Mouse (Mus musculus): Measurements from ENCODE around the gene Grid1.

Grid1 gene

GRCm38 (mm10) chr14:34921265-34921664 is 101.4 kb downstream of the Grid1 start:
- DNase-seq: no peak

DNA sequence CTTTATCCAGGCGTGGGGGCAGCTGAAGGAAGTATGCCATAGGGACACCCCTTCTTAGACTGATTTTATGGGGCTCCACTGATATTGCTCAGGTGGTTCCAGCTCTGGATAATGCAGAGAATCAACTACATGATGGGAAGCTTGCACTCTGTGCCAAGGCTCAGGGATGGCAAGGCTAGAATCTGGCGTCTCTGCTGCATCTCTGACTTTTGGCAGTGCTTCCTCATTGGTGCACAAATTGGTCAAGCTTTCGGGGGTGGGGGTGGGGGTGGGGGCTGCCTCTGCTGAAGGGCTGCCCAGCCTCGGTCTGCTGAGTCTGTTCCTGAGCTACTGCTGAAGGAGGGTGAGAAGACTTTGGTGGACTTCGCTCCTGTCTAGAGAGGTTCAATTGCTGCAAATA is 105.1 kb downstream of the Grid1 start:
- no peak for DNase-seq

DNA sequence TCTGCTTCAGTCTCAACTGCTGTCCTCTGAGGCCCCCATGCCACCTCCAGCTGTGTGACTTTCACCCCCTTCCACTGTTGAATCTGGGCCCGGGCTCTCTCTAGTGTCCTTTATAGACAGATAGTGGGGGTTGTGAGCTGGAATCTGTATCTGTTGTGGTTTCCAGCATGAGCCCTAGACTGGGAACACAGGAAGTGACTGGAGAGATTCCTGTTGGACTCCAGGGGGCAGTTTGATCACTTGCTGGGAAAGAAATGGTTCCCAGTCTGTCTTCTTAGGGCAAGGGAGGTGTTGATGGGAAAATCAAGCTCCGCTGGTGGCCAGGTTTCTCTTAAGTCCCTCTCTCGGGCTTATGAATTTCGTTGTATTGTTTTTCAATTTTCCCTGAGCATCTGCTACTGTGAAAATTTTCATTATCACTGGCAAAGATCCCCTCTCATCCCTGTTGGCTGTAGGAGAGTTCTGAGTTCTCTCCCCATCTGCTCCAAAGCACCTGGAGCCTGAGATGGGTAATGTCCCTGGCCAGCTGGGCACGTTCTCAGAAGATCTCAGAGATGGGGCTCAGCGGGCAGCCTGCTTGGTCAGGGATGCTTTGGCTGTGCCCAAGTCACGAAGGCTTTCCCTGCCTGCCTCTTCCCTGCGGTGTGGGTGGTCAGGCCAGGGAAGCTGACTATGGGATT is 110.3 kb downstream of the Grid1 start:
- DNase-seq: peak; percentile 19 to 33

DNA sequence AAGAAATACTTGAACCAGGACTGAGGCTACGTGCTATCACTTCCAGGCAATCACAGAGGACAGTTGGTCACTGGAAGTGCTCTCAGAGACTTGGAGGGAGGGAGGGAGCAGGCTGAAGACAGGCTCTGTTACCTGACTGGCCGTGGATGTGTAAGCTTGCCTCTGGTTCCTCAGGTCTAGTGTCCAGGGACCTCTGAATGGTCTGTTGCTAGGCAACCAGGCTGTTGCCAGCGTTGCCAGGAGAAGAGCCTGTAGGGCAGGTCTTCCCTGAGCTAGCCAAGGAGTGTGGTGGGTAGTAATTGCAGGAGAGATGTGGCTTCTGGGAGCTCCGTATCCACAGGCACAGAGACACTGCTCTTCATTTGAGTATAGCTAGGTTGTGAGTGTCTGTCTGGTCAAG is 113.3 kb downstream of the Grid1 start:
- DNase-seq: no peak

DNA sequence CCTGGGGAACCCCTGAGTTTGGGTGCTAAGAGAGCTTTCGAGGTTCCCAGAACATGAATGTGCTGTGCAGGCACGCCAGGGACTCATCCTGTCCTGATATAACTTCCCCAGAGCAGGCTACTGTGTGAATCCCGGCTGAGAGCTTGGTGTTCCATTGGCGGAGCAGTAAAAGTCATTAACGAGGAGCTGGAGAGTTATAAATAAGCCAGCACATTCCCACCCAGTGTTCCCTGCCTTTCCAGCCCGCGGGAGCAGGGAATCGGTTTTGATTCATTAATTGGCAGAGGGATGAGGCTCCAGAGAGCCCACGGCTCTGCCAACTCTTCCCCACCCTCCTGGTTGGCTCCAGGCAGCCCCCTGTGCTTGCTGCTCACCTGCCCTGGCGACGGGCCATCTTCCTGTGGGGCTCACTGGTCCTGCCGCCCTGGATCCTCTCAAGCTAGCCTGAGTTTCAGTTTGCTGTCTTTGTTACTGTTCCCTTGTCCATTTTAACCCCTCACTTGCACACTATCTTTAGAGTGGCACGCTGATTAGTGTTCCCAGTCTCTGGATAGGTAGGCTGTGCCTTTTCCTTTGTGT is 116.4 kb downstream of the Grid1 start:
- DNase-seq: peak; percentile 21 to 30

- DNase-seq: no peak
These were observed 124.6 kb downstream of the Grid1 start for GRCm38 (mm10) chr14:34944390-34944979.

GRCm38 (mm10) chr14:34945471-34946313 is 125.8 kb downstream of the Grid1 start:
- no peak for DNase-seq

DNA sequence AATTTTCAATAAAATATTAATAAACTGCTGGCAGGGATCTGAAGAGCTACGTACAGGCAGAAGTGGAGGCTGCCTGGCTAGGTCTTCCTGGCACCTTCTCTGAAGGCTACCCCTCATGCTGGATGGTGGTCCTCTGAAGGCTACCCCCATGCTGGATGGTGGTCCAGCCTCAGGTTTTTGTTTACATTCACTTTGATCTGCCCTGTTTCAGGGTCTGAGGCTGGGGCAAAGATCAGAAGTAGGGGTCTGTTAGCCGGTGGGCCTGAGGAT is 126.3 kb downstream of the Grid1 start:
- no peak for DNase-seq

DNA sequence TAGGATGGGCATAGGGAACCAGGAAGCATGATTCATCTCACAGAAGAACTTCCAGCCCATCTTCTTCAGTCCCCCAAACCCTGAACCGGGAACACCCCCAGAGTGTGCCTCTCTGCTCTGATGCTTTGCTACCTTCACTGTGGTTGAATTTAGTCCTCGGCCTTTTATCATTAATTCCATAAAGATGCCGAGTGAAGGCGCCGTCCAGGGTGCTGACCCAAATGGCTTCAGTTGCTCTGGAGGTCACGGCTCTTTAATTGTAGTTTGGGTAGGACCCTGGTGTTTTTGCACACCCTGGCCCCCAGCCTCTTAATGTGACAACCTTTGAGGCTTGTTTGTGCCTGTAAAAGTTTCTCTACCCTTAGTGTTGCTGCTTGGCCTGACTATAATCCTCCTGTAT is 128.3 kb downstream of the Grid1 start:
- no peak for DNase-seq

DNA sequence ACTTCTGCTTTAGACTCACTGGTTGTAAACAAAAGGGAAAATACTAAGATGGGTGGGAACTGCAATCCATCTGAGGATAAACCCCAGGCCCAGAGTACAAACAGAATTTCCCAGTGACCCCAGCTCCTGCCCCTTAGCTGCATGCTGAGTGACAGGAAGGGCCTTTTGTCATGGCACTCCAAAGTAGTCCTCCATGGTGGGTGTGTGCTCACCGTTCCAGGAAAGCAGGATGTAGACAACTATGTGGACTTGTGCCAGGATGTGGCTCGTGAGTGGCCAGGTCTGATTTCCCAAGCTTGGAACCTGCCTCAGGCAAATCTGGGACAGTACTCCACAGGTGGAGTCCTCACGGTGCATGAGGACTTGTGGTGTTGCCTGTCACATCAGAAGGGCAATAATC is 132.4 kb downstream of the Grid1 start:
- DNase-seq: no peak

GRCm38 (mm10) chr14:34953566-34953965 is 133.7 kb downstream of the Grid1 start:
- DNase-seq: peak in 1 of 2 experiments; percentile 15

- no peak for DNase-seq
These were observed 135.8 kb downstream of the Grid1 start for GRCm38 (mm10) chr14:34955689-34956088.

DNA sequence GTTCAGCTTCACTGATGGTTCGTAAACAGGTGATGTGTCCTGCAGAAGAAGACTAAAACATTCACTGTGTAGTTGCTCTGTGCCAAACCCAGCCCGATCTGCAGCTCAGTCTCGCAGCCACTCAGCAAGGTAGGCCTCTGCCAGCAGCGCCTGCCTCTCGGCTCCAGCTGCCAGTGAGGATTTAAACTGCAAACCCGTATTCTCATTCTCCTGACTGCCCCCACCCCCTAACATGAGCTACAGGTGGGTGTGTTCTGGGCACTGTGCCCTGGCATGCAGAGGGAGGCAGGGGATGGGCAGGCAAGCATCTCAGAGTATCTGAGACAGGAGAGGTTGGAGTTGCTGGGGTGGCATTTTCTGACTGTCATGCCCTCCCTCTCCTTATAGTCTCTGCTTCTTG is 140.3 kb downstream of the Grid1 start:
- DNase-seq: no peak

GRCm38 (mm10) chr14:34963616-34964168 is 143.8 kb downstream of the Grid1 start:
- DNase-seq: no peak

DNA sequence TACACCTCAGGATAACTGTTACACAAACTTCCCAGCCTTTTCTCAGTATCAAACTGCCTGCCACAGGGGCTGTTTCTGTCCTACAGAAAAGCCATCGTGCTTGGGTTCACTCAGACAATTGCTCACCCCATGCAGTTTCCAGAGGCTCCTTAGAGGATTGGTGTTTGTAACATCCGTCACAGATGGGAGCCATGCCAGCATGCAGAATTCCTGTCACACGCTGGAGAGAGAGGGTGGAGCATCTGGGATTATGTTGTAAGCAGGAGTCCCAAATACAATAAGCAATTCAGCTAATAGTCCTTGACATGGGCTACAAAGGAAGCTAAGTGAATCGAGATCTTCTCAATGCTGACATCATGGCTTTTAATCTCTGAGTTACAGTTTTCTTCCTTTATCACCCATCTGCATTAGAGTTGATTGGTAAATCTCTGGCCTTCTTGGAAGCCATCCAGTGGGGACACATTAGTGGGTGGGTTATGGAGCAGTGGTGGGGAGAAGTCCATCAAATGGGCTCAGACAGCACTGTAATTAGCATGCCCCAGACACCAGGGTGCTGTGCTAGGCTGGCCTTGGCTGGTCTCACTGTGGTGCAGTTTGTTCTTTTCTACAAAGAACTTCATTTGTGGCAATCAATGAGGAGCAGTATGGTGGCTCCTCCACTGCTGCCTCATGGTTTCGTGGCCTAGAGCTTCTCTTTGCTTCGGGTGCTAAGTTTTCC is 149.4 kb downstream of the Grid1 start:
- no peak for DNase-seq

- DNase-seq: no peak
These were observed 153.0 kb downstream of the Grid1 start for GRCm38 (mm10) chr14:34972930-34973329.

- no peak for DNase-seq
These were observed 160.8 kb downstream of the Grid1 start for GRCm38 (mm10) chr14:34980756-34981155.

- peak; percentile 18 to 30 for DNase-seq
These were observed 169.2 kb downstream of the Grid1 start for GRCm38 (mm10) chr14:34989131-34989530.

GRCm38 (mm10) chr14:35006736-35007135 is 186.8 kb downstream of the Grid1 start:
- no peak for DNase-seq

- no peak for DNase-seq
These were observed 188.8 kb downstream of the Grid1 start for GRCm38 (mm10) chr14:35008674-35009073.

DNA sequence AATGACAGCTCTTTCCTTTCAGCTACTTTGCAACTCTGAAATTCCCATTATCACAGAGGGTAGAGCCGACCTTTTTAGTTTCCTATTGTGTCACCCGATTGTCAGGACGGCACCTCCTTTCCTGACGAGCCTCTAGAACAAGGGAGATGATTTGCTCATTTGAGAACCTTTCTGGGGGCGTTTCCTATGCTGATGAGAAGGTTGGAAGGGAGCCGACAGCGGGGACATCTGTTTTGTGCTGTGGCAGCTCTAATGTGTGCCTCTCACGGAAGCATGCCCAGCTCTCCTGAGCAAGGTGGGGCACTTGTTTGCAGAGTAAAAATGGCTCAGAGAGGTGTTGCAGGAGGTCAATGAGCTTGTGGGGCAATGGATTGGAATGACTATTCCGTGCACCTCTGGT is 189.2 kb downstream of the Grid1 start:
- DNase-seq: no peak

DNA sequence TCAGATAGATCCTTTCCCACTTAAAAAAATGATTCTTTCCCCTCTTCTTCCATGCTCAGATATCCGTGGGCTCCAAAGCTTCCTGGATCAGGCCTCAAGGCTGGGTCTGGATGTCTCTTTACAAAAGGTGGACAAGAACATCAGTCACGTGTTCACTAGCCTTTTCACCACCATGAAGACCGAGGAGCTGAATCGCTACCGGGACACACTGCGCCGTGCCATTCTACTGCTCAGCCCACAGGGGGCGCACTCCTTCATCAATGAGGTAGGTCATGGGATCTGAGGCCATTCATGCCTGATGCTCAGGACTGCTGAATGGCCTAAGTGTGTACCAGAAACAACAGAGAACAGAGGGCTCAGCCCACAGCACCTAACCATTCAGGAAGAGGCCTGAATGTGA is 206.8 kb downstream of the Grid1 start:
- DNase-seq: no peak
